Mouse (Mus musculus): Measurements from ENCODE around the gene Txnrd2. TPM values are rescaled to one million over a fixed set of nuclear protein-coding genes. Genes with fewer than 3 reads are reported as not detected.

The Txnrd2 gene
- polyA plus RNA-seq, 1 experiment from 2014 or later = 107 TPM

DNA sequence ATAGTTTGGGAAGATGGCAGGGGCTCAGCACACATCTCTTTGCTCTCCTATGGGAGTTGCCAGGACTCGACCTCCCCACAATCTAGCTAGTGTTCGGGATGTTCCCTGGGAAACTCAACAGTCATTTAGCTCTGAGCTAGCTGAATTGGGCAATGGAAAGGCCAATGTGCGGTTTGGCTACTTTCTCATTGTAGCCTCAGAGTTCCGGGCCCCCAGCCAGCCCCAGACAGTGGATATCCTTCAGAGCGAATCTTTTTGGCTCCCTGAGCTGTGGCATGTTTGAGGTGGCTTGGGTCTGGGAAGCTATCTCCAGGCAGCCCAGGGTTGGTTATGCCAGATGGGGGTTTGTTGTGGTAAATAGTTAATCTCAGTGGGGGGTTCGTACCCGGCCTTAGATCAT, 39.7 kb upstream of the Txnrd2 start:
- no peak for ATAC-seq
- Histone ChIP-seq H3K27me3 (replicated peaks) (no peaks in the 10 kb centered on the region), H3K4me2 (no peak overlapping the region), H3K9ac (no peak overlapping the region), H3K4me1 (peaks cover 66% of the 10 kb centered on the region), H3K9me3 (replicated peaks) (no peaks in the 10 kb centered on the region), H3K27ac (peak overlapping the region; percentile 82), H3K36me3 (no peaks in the 10 kb centered on the region), H3K4me3 (no peak overlapping the region)
- 70% methylated on average over 7 of the region's 7 CpGs for WGBS (ENCODE audit: insufficient replicate concordance)

DNA sequence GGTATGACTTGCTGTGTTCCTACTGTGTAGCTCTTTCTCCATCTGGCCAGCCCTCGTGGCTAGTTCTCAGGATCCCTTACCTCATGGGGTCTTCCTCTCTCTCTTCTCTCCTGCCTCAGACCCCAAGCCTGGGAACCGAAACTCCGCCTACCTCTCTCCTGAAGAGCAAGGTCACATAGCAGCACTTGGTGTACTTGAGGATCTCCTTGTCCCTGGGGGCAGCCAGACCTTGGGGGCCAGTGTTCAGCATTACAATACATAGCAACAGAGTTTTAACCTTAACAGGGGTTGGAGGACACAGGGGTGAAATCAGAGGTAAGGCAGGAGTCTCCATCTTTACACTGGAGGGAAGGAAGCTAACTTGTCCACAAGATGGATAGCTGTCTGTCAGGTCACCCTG, 39.2 kb upstream of the Txnrd2 start:
- Histone ChIP-seq H3K4me1 (peaks cover 71% of the 10 kb centered on the region), H3K36me3 (no peaks in the 10 kb centered on the region), H3K9ac (peak overlapping the region; percentile 35; the same call in 1 of the 2 replicates), H3K27ac (peak overlapping the region; percentile 82), H3K4me3 (no peak overlapping the region), H3K9me3 (replicated peaks) (no peaks in the 10 kb centered on the region), H3K4me2 (peak overlapping the region; percentile 60), H3K27me3 (replicated peaks) (no peaks in the 10 kb centered on the region)
- ATAC-seq = no peak
- 32% methylated on average over 3 of the region's 3 CpGs for WGBS (ENCODE audit: insufficient replicate concordance)

DNA sequence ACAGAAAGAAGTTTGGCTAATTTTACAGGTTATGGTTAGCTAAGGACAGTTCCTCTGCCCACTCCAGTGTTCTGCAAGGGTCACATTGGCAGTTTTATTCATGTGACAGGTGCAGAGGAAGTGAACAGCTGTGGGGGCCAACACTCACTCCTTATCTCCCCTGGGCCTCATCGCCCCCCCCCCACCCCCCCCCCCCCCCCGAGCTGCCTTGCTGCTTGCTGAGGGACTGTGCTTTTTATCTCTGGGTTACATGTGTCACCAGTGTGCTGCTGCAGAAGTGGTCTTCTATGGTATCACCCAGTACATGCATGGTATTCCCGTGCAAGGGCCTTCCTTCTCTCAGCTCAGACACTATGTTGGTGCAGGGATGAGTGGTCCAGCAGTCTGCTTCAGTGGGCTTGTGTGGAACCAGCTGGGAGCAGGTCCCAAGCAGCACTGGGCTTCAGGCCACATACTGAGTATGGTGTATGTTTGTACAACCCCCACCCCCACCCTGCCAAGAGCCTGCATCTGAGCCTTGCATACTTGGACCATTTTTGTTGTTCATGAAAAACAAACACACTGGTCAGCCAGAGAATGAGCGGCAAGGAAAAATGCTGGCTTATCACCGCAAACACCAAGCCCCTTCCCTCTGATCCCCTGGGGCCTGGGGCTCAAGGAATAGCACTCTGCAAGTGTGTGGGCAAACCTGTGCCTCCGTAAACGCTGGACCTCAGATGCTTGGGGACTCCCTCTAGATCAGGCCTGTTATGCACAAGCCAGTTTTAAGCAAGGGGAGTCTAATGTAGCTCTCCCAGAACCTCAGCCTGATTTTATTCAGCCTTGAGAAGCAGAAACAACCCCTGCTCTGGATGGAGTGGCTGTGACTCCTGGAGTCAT, 38.2 kb upstream of the Txnrd2 start:
- Histone ChIP-seq H3K4me1 (peaks cover 79% of the 10 kb centered on the region), H3K4me2 (peak overlapping the region; percentile 60), H3K27ac (peak overlapping the region; percentile 82), H3K9ac (0 out of 2 replicates have a peak overlapping the region, but pooled peaks have one; percentile 37), H3K9me3 (replicated peaks) (no peaks in the 10 kb centered on the region), H3K27me3 (replicated peaks) (no peaks in the 10 kb centered on the region), H3K36me3 (no peaks in the 10 kb centered on the region), H3K4me3 (peak overlapping the region; percentile 18)
- peak; percentile 83 for ATAC-seq
- 32% methylated on average over 5 of the region's 7 CpGs for WGBS (ENCODE audit: insufficient replicate concordance)

GRCm38 (mm10) chr16:18388583-18389435, 37.4 kb upstream of the Txnrd2 start:
- Histone ChIP-seq H3K27ac (peak overlapping the region; percentile 82), H3K9ac (0 out of 2 replicates have a peak overlapping the region, but pooled peaks have one; percentile 37), H3K4me3 (no peak overlapping the region), H3K4me1 (peaks cover 82% of the 10 kb centered on the region), H3K9me3 (replicated peaks) (no peaks in the 10 kb centered on the region), H3K27me3 (replicated peaks) (no peaks in the 10 kb centered on the region), H3K4me2 (peak overlapping the region; percentile 60), H3K36me3 (no peaks in the 10 kb centered on the region)
- no peak for ATAC-seq
- WGBS (ENCODE audit: insufficient replicate concordance) = 67% methylated on average over 14 of the region's 14 CpGs

GRCm38 (mm10) chr16:18390399-18390798, 35.8 kb upstream of the Txnrd2 start:
- no peak overlapping the region for H3K4me3 ChIP-seq
- WGBS (ENCODE audit: insufficient replicate concordance) = 71% methylated on average over 6 of the region's 6 CpGs
- no peaks in the 10 kb centered on the region for H3K36me3 ChIP-seq
- H3K9me3 ChIP-seq (replicated peaks) = no peaks in the 10 kb centered on the region
- peaks cover 90% of the 10 kb centered on the region for H3K4me1 ChIP-seq
- no peak overlapping the region for H3K4me2 ChIP-seq
- H3K27ac ChIP-seq = peak overlapping the region; percentile 33; the same call in 1 of the 2 replicates
- H3K9ac ChIP-seq = no peak overlapping the region
- ATAC-seq = no peak
- no peaks in the 10 kb centered on the region for H3K27me3 ChIP-seq (replicated peaks)

- ATAC-seq = no peak
- Histone ChIP-seq H3K36me3 (no peaks in the 10 kb centered on the region), H3K9ac (no peak overlapping the region), H3K9me3 (replicated peaks) (no peaks in the 10 kb centered on the region), H3K4me1 (peaks cover 93% of the 10 kb centered on the region), H3K4me2 (no peak overlapping the region), H3K27ac (no peak overlapping the region), H3K4me3 (no peak overlapping the region), H3K27me3 (replicated peaks) (no peaks in the 10 kb centered on the region)
- WGBS (ENCODE audit: insufficient replicate concordance) = 91% methylated on average over 3 of the region's 3 CpGs
These were observed 35.1 kb upstream of the Txnrd2 start for GRCm38 (mm10) chr16:18391127-18391526.

- Histone ChIP-seq H3K4me2 (peak overlapping the region; percentile 100; the same call in 1 of the 2 replicates), H3K4me1 (peaks cover 87% of the 10 kb centered on the region), H3K4me3 (no peak overlapping the region), H3K36me3 (peaks cover under 1% of the 10 kb centered on the region; the same call in 1 of the 2 replicates), H3K27me3 (replicated peaks) (no peaks in the 10 kb centered on the region), H3K9ac (peak overlapping the region; percentile 24; the same call in 1 of the 2 replicates), H3K9me3 (replicated peaks) (no peaks in the 10 kb centered on the region), H3K27ac (peak overlapping the region; percentile 69)
- no peak for ATAC-seq
- WGBS (ENCODE audit: insufficient replicate concordance) = 75% methylated on average over 3 of the region's 3 CpGs
These were observed 34.5 kb upstream of the Txnrd2 start for GRCm38 (mm10) chr16:18391728-18392127.

DNA sequence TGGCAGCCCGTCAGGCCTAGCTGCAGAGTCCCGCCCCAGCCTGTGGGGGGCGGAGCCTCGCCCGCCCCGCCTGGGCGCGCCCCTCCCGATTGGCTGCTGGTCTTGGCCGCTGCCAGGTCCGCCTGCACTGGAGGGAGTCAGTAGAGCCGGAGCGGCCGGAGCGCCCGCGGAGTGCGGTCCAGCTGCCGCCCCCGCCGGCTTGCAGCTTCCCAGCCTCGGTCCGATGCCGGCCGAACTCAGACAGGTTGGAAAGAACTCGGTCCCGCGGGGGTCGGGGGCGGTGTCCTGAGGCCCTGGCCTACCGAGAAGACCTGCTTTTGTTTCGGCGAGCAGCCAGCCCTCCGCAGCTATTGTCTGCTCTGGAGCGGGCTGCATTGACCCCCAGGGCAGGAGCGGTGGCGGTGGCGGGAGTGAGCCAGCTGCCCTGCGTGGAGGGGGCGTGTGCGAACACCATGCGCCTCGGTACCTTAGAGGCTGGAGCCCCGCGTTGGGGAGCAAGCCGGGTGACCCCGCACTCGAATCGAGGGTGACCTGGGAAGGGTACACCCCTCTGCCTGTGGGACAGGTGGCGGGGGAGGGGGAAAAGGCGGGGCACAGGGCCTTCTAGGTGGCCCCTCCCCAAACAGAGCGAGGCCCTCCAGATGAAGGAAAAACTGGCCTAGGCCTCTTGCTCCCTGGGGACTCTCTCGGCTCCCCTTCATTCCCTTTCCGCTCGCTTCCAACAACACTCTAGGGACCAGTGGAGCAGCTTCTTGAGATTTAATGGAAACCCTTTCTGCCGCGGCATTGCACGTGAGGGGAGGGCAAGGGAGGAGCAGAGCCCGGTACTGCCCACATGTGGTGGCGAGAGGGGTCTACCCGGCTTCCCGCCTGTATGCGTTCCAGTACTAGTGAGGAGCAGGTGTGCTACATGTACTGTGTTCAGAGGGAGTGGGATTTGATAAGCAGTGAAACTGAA, 33.4 kb upstream of the Txnrd2 start:
- Histone ChIP-seq H3K4me1 (peaks cover 77% of the 10 kb centered on the region), H3K27me3 (replicated peaks) (no peaks in the 10 kb centered on the region), H3K4me2 (peak overlapping the region; percentile 100), H3K9ac (peak overlapping the region; percentile 78), H3K9me3 (replicated peaks) (no peaks in the 10 kb centered on the region), H3K36me3 (peaks cover 11% of the 10 kb centered on the region), H3K4me3 (peak overlapping the region; percentile 67), H3K27ac (peak overlapping the region; percentile 69)
- ATAC-seq = peak; percentile 85
- WGBS (ENCODE audit: insufficient replicate concordance) = under 1% methylated on average over 63 of the region's 63 CpGs

- peak overlapping the region; percentile 100 for H3K4me2 ChIP-seq
- 47% methylated on average over 5 of the region's 5 CpGs for WGBS (ENCODE audit: insufficient replicate concordance)
- H3K36me3 ChIP-seq = peaks cover 19% of the 10 kb centered on the region
- H3K4me3 ChIP-seq = peak overlapping the region; percentile 67
- H3K27me3 ChIP-seq (replicated peaks) = no peaks in the 10 kb centered on the region
- no peaks in the 10 kb centered on the region for H3K9me3 ChIP-seq (replicated peaks)
- H3K27ac ChIP-seq = no peak overlapping the region
- no peak for ATAC-seq
- H3K9ac ChIP-seq = peak overlapping the region; percentile 78
- peaks cover 69% of the 10 kb centered on the region for H3K4me1 ChIP-seq
These were observed 32.6 kb upstream of the Txnrd2 start for GRCm38 (mm10) chr16:18393595-18393994.

- Histone ChIP-seq H3K27ac (no peak overlapping the region), H3K4me1 (peaks cover 64% of the 10 kb centered on the region), H3K4me2 (peak overlapping the region; percentile 100)
These were observed 32.1 kb upstream of the Txnrd2 start for GRCm38 (mm10) chr16:18394056-18394455.

More at GRCm38 (mm10) chr16:18394056-18394455, 32.1 kb upstream of the Txnrd2 start:
- H3K9me3 ChIP-seq (replicated peaks) = no peaks in the 10 kb centered on the region
- no peaks in the 10 kb centered on the region for H3K27me3 ChIP-seq (replicated peaks)
- no peak overlapping the region for H3K4me3 ChIP-seq
- peaks cover 24% of the 10 kb centered on the region for H3K36me3 ChIP-seq
- no peak for ATAC-seq
- WGBS (ENCODE audit: insufficient replicate concordance) = 70% methylated on average over 3 of the region's 3 CpGs
- no peak overlapping the region for H3K9ac ChIP-seq

Measured in liver, embryonic 12.5 days (tissue).